Mouse (Mus musculus): Measurements from ENCODE around the gene Gm47996. TPM values are rescaled to one million over a fixed set of nuclear protein-coding genes. Genes with fewer than 3 reads are reported as not detected.

The Gm47996 gene
- polyA plus RNA-seq, 1 experiment from 2014 or later = not detected

DNA sequence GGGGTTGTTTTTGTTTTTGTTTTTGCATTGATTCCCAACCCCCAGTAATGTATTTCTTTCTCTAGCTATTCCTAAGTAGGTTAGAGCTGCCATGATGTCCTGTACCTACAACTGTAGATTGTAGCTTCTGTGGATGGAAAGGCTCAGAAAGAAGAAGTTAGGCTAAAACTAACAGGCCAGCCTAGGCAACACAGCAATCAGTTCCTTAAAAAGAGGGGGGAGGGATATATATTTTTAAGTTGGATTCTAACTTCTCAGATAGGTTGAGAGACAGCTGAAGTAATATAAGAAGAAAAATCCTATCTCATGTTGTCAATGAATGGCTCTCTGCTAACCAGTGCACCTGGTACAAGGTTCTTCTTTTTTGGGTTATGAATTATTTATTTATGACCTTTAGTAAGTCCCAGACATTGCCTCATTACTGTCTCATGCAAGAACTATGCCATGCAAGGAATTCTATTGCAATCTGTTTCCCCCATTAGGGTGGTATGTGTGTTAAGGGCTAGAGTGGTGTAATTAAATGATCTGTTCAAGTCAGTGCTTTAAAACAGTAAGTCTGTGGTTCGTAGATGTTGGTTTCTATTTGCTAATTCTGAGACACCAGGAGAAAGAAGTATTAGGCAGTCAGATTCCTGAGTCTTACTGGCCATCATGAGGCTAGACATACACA is 18.5 kb downstream of the Gm47996 start:
- ATAC-seq (ENCODE audit: insufficient number of reproducible peaks, insufficient read depth, low FRiP score, low read depth) = no peak
- 75% methylated on average over 1 of the region's 1 CpGs for WGBS

GRCm38 (mm10) chr1:151232346-151232745 is 22.4 kb downstream of the Gm47996 start:
- Histone ChIP-seq H3K4me2 (replicated peaks; ENCODE audit: low read depth, low read length) (no peak overlapping the region), H3K36me3 (ENCODE audit: control insufficient read depth, insufficient read depth, low read length) (no peaks in the 10 kb centered on the region), H3K4me1 (ENCODE audit: control insufficient read depth, insufficient read depth, low read length) (no peaks in the 10 kb centered on the region), H3K9ac (replicated peaks; ENCODE audit: low read depth, low read length) (no peak overlapping the region), H3K27me3 (ENCODE audit: control insufficient read depth, insufficient read depth, low read length) (no peaks in the 10 kb centered on the region), H3K27ac (ENCODE audit: low read length) (no peak overlapping the region), H3K4me3 (ENCODE audit: low read depth, low read length) (no peak overlapping the region), H3K9me3 (ENCODE audit: control insufficient read depth, low read depth, low read length) (no peaks in the 10 kb centered on the region)
- WGBS = 87% methylated on average over 3 of the region's 3 CpGs
- no peak for ATAC-seq (ENCODE audit: insufficient number of reproducible peaks, insufficient read depth, low FRiP score, low read depth)

More for the DNA sequence above, 18.5 kb downstream of the Gm47996 start:
- H3K4me1 ChIP-seq (ENCODE audit: control insufficient read depth, insufficient read depth, low read length) = no peaks in the 10 kb centered on the region
- no peaks in the 10 kb centered on the region for H3K27me3 ChIP-seq (ENCODE audit: control insufficient read depth, insufficient read depth, low read length)
- H3K4me3 ChIP-seq (ENCODE audit: low read depth, low read length) = no peak overlapping the region
- no peak overlapping the region for H3K4me2 ChIP-seq (replicated peaks; ENCODE audit: low read depth, low read length)
- H3K27ac ChIP-seq (ENCODE audit: low read length) = no peak overlapping the region
- no peak overlapping the region for H3K9ac ChIP-seq (replicated peaks; ENCODE audit: low read depth, low read length)
- H3K9me3 ChIP-seq (ENCODE audit: control insufficient read depth, low read depth, low read length) = no peaks in the 10 kb centered on the region
- H3K36me3 ChIP-seq (ENCODE audit: control insufficient read depth, insufficient read depth, low read length) = no peaks in the 10 kb centered on the region

GRCm38 (mm10) chr1:151233756-151234155 is 23.8 kb downstream of the Gm47996 start:
- Histone ChIP-seq H3K9me3 (ENCODE audit: control insufficient read depth, low read depth, low read length) (no peaks in the 10 kb centered on the region), H3K4me2 (replicated peaks; ENCODE audit: low read depth, low read length) (no peak overlapping the region), H3K4me1 (ENCODE audit: control insufficient read depth, insufficient read depth, low read length) (no peaks in the 10 kb centered on the region), H3K9ac (replicated peaks; ENCODE audit: low read depth, low read length) (no peak overlapping the region), H3K27me3 (ENCODE audit: control insufficient read depth, insufficient read depth, low read length) (no peaks in the 10 kb centered on the region), H3K4me3 (ENCODE audit: low read depth, low read length) (no peak overlapping the region), H3K27ac (ENCODE audit: low read length) (no peak overlapping the region), H3K36me3 (ENCODE audit: control insufficient read depth, insufficient read depth, low read length) (no peaks in the 10 kb centered on the region)
- WGBS = 85% methylated on average over 3 of the region's 3 CpGs
- ATAC-seq (ENCODE audit: insufficient number of reproducible peaks, insufficient read depth, low FRiP score, low read depth) = no peak

DNA sequence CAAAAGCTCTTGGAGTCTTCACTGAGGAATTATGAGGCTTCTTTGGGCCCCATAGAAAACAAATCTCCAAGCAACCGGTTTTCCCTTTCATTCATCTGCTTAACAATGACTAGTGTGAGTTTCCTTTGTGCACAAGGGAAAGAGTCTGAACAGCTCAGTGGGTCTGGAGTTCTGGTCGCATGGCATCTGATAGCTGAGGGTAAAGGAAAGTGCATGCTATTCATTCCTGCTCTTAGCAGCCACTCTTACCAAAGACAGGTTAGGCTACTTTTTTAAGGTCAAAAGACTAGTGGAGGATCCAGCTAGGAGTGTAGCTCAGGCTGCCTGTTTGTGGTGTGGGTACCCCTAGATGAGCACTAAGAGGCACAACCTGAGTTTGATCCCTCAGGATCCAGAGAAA is 25.6 kb downstream of the Gm47996 start:
- no peaks in the 10 kb centered on the region for H3K4me1 ChIP-seq (ENCODE audit: control insufficient read depth, insufficient read depth, low read length)
- H3K36me3 ChIP-seq (ENCODE audit: control insufficient read depth, insufficient read depth, low read length) = no peaks in the 10 kb centered on the region
- H3K27ac ChIP-seq (ENCODE audit: low read length) = no peak overlapping the region
- no peak overlapping the region for H3K9ac ChIP-seq (replicated peaks; ENCODE audit: low read depth, low read length)
- no peaks in the 10 kb centered on the region for H3K9me3 ChIP-seq (ENCODE audit: control insufficient read depth, low read depth, low read length)
- WGBS = 53% methylated on average over 2 of the region's 2 CpGs
- H3K4me2 ChIP-seq (replicated peaks; ENCODE audit: low read depth, low read length) = no peak overlapping the region
- no peaks in the 10 kb centered on the region for H3K27me3 ChIP-seq (ENCODE audit: control insufficient read depth, insufficient read depth, low read length)
- no peak overlapping the region for H3K4me3 ChIP-seq (ENCODE audit: low read depth, low read length)
- no peak for ATAC-seq (ENCODE audit: insufficient number of reproducible peaks, insufficient read depth, low FRiP score, low read depth)

DNA sequence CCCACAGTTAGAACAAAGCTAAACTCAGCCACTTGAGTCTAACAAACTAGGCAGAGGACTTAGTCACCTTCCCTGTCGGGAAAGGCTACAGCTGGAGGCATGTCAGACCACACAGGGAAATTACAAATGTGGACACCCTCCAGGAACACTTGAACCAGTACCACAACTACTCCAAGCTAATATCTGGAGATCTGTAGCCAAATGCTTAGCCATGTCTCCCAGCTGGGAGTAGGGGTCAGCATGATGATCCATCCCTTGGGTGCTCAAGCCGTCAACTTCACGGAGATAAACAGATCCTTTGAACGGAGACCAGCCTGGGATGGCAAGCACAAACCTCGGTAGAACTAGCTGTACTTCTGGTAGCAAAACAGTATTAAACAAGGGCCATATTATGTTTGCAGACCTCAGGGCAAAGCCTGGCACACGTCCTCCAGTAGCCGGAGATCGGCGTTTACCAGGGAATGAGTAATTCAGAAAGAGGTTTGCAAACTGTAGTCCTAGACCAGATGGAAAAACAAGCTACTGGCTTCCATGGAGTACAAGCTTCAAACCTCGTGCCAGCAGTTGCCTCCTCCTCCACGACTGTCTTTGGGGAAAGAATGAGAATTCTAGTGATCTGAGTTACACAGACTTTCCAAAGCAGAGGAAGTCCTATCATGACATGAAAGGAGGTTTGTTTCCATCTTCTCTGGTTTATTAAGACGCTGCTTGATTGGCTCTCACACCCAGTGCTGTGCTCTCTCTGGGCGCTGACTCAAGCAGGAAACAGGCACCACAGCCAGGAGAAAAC is 26.4 kb downstream of the Gm47996 start:
- ATAC-seq (ENCODE audit: insufficient number of reproducible peaks, insufficient read depth, low FRiP score, low read depth) = no peak
- H3K9me3 ChIP-seq (ENCODE audit: control insufficient read depth, low read depth, low read length) = no peaks in the 10 kb centered on the region
- no peak overlapping the region for H3K4me2 ChIP-seq (replicated peaks; ENCODE audit: low read depth, low read length)
- no peaks in the 10 kb centered on the region for H3K27me3 ChIP-seq (ENCODE audit: control insufficient read depth, insufficient read depth, low read length)
- H3K27ac ChIP-seq (ENCODE audit: low read length) = no peak overlapping the region
- no peaks in the 10 kb centered on the region for H3K36me3 ChIP-seq (ENCODE audit: control insufficient read depth, insufficient read depth, low read length)
- H3K9ac ChIP-seq (replicated peaks; ENCODE audit: low read depth, low read length) = no peak overlapping the region
- H3K4me3 ChIP-seq (ENCODE audit: low read depth, low read length) = no peak overlapping the region
- WGBS = 68% methylated on average over 13 of the region's 13 CpGs
- no peaks in the 10 kb centered on the region for H3K4me1 ChIP-seq (ENCODE audit: control insufficient read depth, insufficient read depth, low read length)

- H3K9ac ChIP-seq (replicated peaks; ENCODE audit: low read depth, low read length) = no peak overlapping the region
- no peaks in the 10 kb centered on the region for H3K36me3 ChIP-seq (ENCODE audit: control insufficient read depth, insufficient read depth, low read length)
- H3K9me3 ChIP-seq (ENCODE audit: control insufficient read depth, low read depth, low read length) = no peaks in the 10 kb centered on the region
- no peak for ATAC-seq (ENCODE audit: insufficient number of reproducible peaks, insufficient read depth, low FRiP score, low read depth)
- no peaks in the 10 kb centered on the region for H3K4me1 ChIP-seq (ENCODE audit: control insufficient read depth, insufficient read depth, low read length)
- WGBS = 59% methylated on average over 3 of the region's 3 CpGs
- H3K27me3 ChIP-seq (ENCODE audit: control insufficient read depth, insufficient read depth, low read length) = no peaks in the 10 kb centered on the region
- H3K4me3 ChIP-seq (ENCODE audit: low read depth, low read length) = no peak overlapping the region
- H3K4me2 ChIP-seq (replicated peaks; ENCODE audit: low read depth, low read length) = no peak overlapping the region
- no peak overlapping the region for H3K27ac ChIP-seq (ENCODE audit: low read length)
Measured at GRCm38 (mm10) chr1:151237780-151238179, 27.8 kb downstream of the Gm47996 start.

DNA sequence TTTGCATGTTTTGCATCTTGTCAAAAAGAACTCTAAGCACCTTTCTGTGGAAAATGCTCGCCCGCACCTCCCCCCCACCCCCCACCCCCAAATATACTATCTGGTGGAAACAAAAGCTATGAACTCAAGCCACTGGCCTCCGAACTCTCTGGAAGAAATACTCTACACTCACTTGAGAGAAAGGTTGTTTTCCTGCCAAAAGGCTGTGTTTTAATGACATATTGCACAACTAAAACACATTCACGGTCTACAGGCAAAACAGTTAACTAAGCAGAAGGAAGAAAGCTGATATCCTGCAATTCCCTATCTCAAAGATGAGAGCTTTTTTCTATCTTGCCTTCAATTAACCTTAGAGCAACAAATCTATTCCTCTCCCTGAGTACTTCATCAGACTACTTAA is 33.4 kb downstream of the Gm47996 start:
- Histone ChIP-seq H3K27ac (ENCODE audit: low read length) (no peak overlapping the region), H3K27me3 (ENCODE audit: control insufficient read depth, insufficient read depth, low read length) (no peaks in the 10 kb centered on the region), H3K4me1 (ENCODE audit: control insufficient read depth, insufficient read depth, low read length) (no peaks in the 10 kb centered on the region), H3K4me3 (ENCODE audit: low read depth, low read length) (no peak overlapping the region), H3K9me3 (ENCODE audit: control insufficient read depth, low read depth, low read length) (no peaks in the 10 kb centered on the region), H3K9ac (replicated peaks; ENCODE audit: low read depth, low read length) (no peak overlapping the region), H3K36me3 (ENCODE audit: control insufficient read depth, insufficient read depth, low read length) (no peaks in the 10 kb centered on the region), H3K4me2 (replicated peaks; ENCODE audit: low read depth, low read length) (no peak overlapping the region)
- WGBS = 89% methylated on average over 4 of the region's 4 CpGs
- no peak for ATAC-seq (ENCODE audit: insufficient number of reproducible peaks, insufficient read depth, low FRiP score, low read depth)

DNA sequence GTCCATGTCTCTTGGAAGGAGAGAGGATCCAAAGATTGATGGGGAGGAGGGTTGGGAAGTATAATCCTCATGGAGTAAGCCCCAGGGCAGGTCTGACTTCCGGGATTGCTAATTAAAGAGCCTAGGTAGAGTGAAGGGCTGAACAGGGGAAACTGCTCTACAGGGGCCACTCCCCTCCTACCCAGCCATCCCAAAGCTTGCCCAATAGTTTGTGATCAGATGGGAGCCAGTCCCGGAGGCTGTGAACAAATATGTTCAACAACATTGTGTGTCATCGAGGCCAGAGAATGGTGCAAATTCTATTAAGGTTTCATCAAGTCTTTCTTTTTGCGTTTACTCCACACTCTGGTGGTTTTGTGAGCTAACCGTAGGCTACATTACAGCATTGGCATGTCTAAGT is 34.1 kb downstream of the Gm47996 start:
- H3K36me3 ChIP-seq (ENCODE audit: control insufficient read depth, insufficient read depth, low read length) = no peaks in the 10 kb centered on the region
- no peak overlapping the region for H3K27ac ChIP-seq (ENCODE audit: low read length)
- no peaks in the 10 kb centered on the region for H3K4me1 ChIP-seq (ENCODE audit: control insufficient read depth, insufficient read depth, low read length)
- H3K9ac ChIP-seq (replicated peaks; ENCODE audit: low read depth, low read length) = no peak overlapping the region
- 92% methylated on average over 5 of the region's 5 CpGs for WGBS
- no peak overlapping the region for H3K4me3 ChIP-seq (ENCODE audit: low read depth, low read length)
- H3K27me3 ChIP-seq (ENCODE audit: control insufficient read depth, insufficient read depth, low read length) = no peaks in the 10 kb centered on the region
- H3K4me2 ChIP-seq (replicated peaks; ENCODE audit: low read depth, low read length) = no peak overlapping the region
- ATAC-seq (ENCODE audit: insufficient number of reproducible peaks, insufficient read depth, low FRiP score, low read depth) = no peak
- no peaks in the 10 kb centered on the region for H3K9me3 ChIP-seq (ENCODE audit: control insufficient read depth, low read depth, low read length)

Data from stomach, embryonic 14.5 days (tissue).